18 mouse cellular contexts compared by ENCODE assay signal in genomic region chr15:77919441-77919840, GRCm38 (mm10). TPM values are rescaled to one million over a fixed set of nuclear protein-coding genes. Genes with fewer than 3 reads are reported as not detected.
DNase-seq lines count a peak whose midpoint lies in the region; ATAC-seq and TF ChIP-seq lines count a peak whose summit lies in the region.
"Had no signal": no experiment of that assay in that cellular context is flagged by ENCODE, and none has a peak within 500 bp of the region (broad histone marks: within the 10 kb centered on the region; RNA-seq: fewer than 3 reads in every experiment).

No protein-coding gene starts in this region.

- H3K36me3 ChIP-seq in hindbrain, embryonic 13.5 days: peaks cover 85% of the 10 kb centered on the region
- peaks cover 16% of the 10 kb centered on the region for H3K36me3 ChIP-seq in hindbrain, embryonic 11.5 days (ENCODE audit: control insufficient read depth, insufficient read depth, low read length)
- H3K36me3 ChIP-seq in lung, embryonic 15.5 days: peaks cover 52% of the 10 kb centered on the region
- peaks cover 25% of the 10 kb centered on the region; the same call in 1 of the 2 replicates for H3K36me3 ChIP-seq in intestine, embryonic 16.5 days (ENCODE audit: control insufficient read depth, insufficient read depth, low read length)
- peaks cover 22% of the 10 kb centered on the region for H3K36me3 ChIP-seq in stomach, postnatal 0 days (ENCODE audit: control insufficient read depth, insufficient read depth, low read length)

- 92% methylated on average over 12 of the region's 12 CpGs for WGBS in hindbrain, embryonic 13.5 days
- 94% methylated on average over 12 of the region's 12 CpGs for WGBS in hindbrain, embryonic 11.5 days
- WGBS in lung, embryonic 15.5 days: 75% methylated on average over 12 of the region's 12 CpGs
- WGBS in intestine, embryonic 16.5 days: 61% methylated on average over 12 of the region's 12 CpGs
- WGBS in stomach, postnatal 0 days: 61% methylated on average over 12 of the region's 12 CpGs

- H3K9me3 ChIP-seq in hindbrain, embryonic 13.5 days: no peaks in the 10 kb centered on the region
- H3K9me3 ChIP-seq in hindbrain, embryonic 11.5 days (ENCODE audit: control insufficient read depth, low read length): no peaks in the 10 kb centered on the region
- no peaks in the 10 kb centered on the region for H3K9me3 ChIP-seq in lung, embryonic 15.5 days
- H3K9me3 ChIP-seq in intestine, embryonic 16.5 days (ENCODE audit: control insufficient read depth, low read length): no peaks in the 10 kb centered on the region
- no peaks in the 10 kb centered on the region for H3K9me3 ChIP-seq in stomach, postnatal 0 days (ENCODE audit: control insufficient read depth, low read length)
- H3K9me3 ChIP-seq: heart, embryonic 12.5 days; liver, embryonic 12.5 days; neural tube, embryonic 15.5 days had no signal

- DNase-seq in hindbrain, embryonic 11.5 days (ENCODE audit: low spot score): no peak
- DNase-seq in lung, postnatal 25 days (ENCODE audit: low spot score): no peak
- DNase-seq in stomach, postnatal 0 days (ENCODE audit: low spot score): peak; percentile 48
- no peak for DNase-seq in B cell, adult 2 months
- DNase-seq: cerebellum, adult 11 months; cerebellum, postnatal 25 days; gastrocnemius, postnatal 25 days; heart, postnatal 36 days; lung, embryonic 14.5 days; right cerebral cortex, postnatal 25 days; thymus, adult 2 months had no signal

- no peak for ATAC-seq in hindbrain, embryonic 13.5 days (ENCODE audit: low FRiP score)
- no peak for ATAC-seq in hindbrain, embryonic 11.5 days (ENCODE audit: low FRiP score)
- ATAC-seq in lung, embryonic 15.5 days (ENCODE audit: borderline replicate concordance, extremely low read depth, low FRiP score, low TSS enrichment): no peak
- ATAC-seq in intestine, embryonic 16.5 days: peak; percentile 62
- ATAC-seq in stomach, postnatal 0 days (ENCODE audit: low FRiP score, low TSS enrichment): peak; percentile 46; the same call in 1 of the 2 replicates
- ATAC-seq: hindbrain, postnatal 0 days; liver, embryonic 12.5 days had no signal

- H3K4me2 ChIP-seq in hindbrain, embryonic 13.5 days: no peak overlapping the region
- H3K4me2 ChIP-seq in hindbrain, embryonic 11.5 days (replicated peaks; ENCODE audit: low read depth, low read length): no peak overlapping the region
- H3K4me2 ChIP-seq in lung, embryonic 15.5 days: no peak overlapping the region
- H3K4me2 ChIP-seq in intestine, embryonic 16.5 days (ENCODE audit: low read depth, low read length): no peak overlapping the region
- H3K4me2 ChIP-seq in stomach, postnatal 0 days (replicated peaks; ENCODE audit: low read depth): no peak overlapping the region
- H3K4me2 ChIP-seq: heart, embryonic 12.5 days; liver, embryonic 12.5 days; lung, embryonic 14.5 days; neural tube, embryonic 15.5 days had no signal

- peak overlapping the region; percentile 14; the same call in 1 of the 2 replicates for H3K9ac ChIP-seq in hindbrain, embryonic 13.5 days
- H3K9ac ChIP-seq in hindbrain, embryonic 11.5 days (ENCODE audit: low read depth, low read length): no peak overlapping the region
- H3K9ac ChIP-seq in lung, embryonic 15.5 days: no peak overlapping the region
- peak overlapping the region; percentile 40; the same call in 1 of the 2 replicates for H3K9ac ChIP-seq in intestine, embryonic 16.5 days (ENCODE audit: low read depth, low read length)
- H3K9ac ChIP-seq in stomach, postnatal 0 days (ENCODE audit: low read length): no peak overlapping the region
- H3K9ac ChIP-seq: heart, embryonic 12.5 days; liver, embryonic 12.5 days; lung, embryonic 14.5 days; neural tube, embryonic 15.5 days had no signal

- no peak overlapping the region for H3K4me3 ChIP-seq in hindbrain, embryonic 13.5 days
- H3K4me3 ChIP-seq in hindbrain, embryonic 11.5 days (ENCODE audit: low read depth, low read length): no peak overlapping the region
- no peak overlapping the region for H3K4me3 ChIP-seq in lung, embryonic 15.5 days
- no peak overlapping the region for H3K4me3 ChIP-seq in intestine, embryonic 16.5 days (ENCODE audit: low read length)
- no peak overlapping the region for H3K4me3 ChIP-seq in stomach, postnatal 0 days (ENCODE audit: low read depth, low read length)
- H3K4me3 ChIP-seq: heart, embryonic 12.5 days; liver, embryonic 12.5 days; neural tube, embryonic 15.5 days had no signal

- H3K27me3 ChIP-seq in hindbrain, embryonic 13.5 days: no peaks in the 10 kb centered on the region
- no peaks in the 10 kb centered on the region for H3K27me3 ChIP-seq in hindbrain, embryonic 11.5 days (ENCODE audit: control insufficient read depth, insufficient read depth, low read length)
- no peaks in the 10 kb centered on the region for H3K27me3 ChIP-seq in lung, embryonic 15.5 days
- no peaks in the 10 kb centered on the region for H3K27me3 ChIP-seq in intestine, embryonic 16.5 days (replicated peaks; ENCODE audit: control insufficient read depth, insufficient read depth, low read length)
- no peaks in the 10 kb centered on the region for H3K27me3 ChIP-seq in stomach, postnatal 0 days (ENCODE audit: control insufficient read depth, insufficient read depth, low read length)
- H3K27me3 ChIP-seq: heart, embryonic 12.5 days; liver, embryonic 12.5 days; neural tube, embryonic 15.5 days had no signal

- no peak for TF ChIP-seq EP300 in stomach, postnatal 0 days (optimal IDR thresholded peaks at IDR 0.05)

- no peak for TF ChIP-seq CTCF in stomach, postnatal 0 days (IDR thresholded peaks at IDR 0.05; ENCODE audit: low read depth)

- no peaks in the 10 kb centered on the region for H3K4me1 ChIP-seq in hindbrain, embryonic 13.5 days (replicated peaks)
- H3K4me1 ChIP-seq in hindbrain, embryonic 11.5 days (replicated peaks; ENCODE audit: control insufficient read depth, insufficient read depth, low read length): no peaks in the 10 kb centered on the region
- no peaks in the 10 kb centered on the region for H3K4me1 ChIP-seq in lung, embryonic 15.5 days
- peaks cover 9% of the 10 kb centered on the region for H3K4me1 ChIP-seq in intestine, embryonic 16.5 days (ENCODE audit: control insufficient read depth, insufficient read depth, low read length)
- no peaks in the 10 kb centered on the region for H3K4me1 ChIP-seq in stomach, postnatal 0 days (replicated peaks; ENCODE audit: control insufficient read depth, insufficient read depth)
- H3K4me1 ChIP-seq: heart, embryonic 12.5 days; neural tube, embryonic 15.5 days had no signal

- no peak overlapping the region for H3K27ac ChIP-seq in hindbrain, embryonic 13.5 days
- no peak overlapping the region for H3K27ac ChIP-seq in hindbrain, embryonic 11.5 days (ENCODE audit: low read depth, low read length)
- H3K27ac ChIP-seq in lung, embryonic 15.5 days: peak overlapping the region; percentile 46; the same call in 1 of the 2 replicates
- peak overlapping the region; percentile 68 for H3K27ac ChIP-seq in intestine, embryonic 16.5 days (ENCODE audit: low read length)
- H3K27ac ChIP-seq in stomach, postnatal 0 days (replicated peaks): peak overlapping the region; percentile 67
- H3K27ac ChIP-seq: hindbrain, postnatal 0 days; liver, embryonic 12.5 days; neural tube, embryonic 15.5 days had no signal

RNA-seq across cellular contexts. Expression of gene Txn2, which starts 9.4 kb away (rescaled TPM):
- 214 and 218 TPM in 2 replicates for polyA plus RNA-seq in hindbrain, embryonic 13.5 days (2015; fragmentation: Nextera tagmentation; extraction: Ambion mirVana)
- 251 and 253 TPM in 2 replicates for polyA plus RNA-seq in hindbrain, embryonic 11.5 days (2014; fragmentation: Nextera tagmentation; extraction: Ambion mirVana)
- polyA plus RNA-seq in lung, embryonic 15.5 days (2015; fragmentation: Nextera tagmentation; extraction: Ambion mirVana): 207 and 211 TPM in 2 replicates
- 357 and 388 TPM in 2 replicates for polyA plus RNA-seq in intestine, embryonic 16.5 days (2015; fragmentation: Nextera tagmentation; extraction: Ambion mirVana)
- polyA plus RNA-seq in stomach, postnatal 0 days (2015; fragmentation: Nextera tagmentation; extraction: Ambion mirVana): 172 and 176 TPM in 2 replicates

RNA-seq across cellular contexts. Expression of gene Foxred2, which starts 37.1 kb away (rescaled TPM):
- polyA plus RNA-seq in hindbrain, embryonic 13.5 days (2015; fragmentation: Nextera tagmentation; extraction: Ambion mirVana): 6.2 and 7.4 TPM in 2 replicates
- 4.4 and 4.6 TPM in 2 replicates for polyA plus RNA-seq in hindbrain, embryonic 11.5 days (2014; fragmentation: Nextera tagmentation; extraction: Ambion mirVana)
- polyA plus RNA-seq in lung, embryonic 15.5 days (2015; fragmentation: Nextera tagmentation; extraction: Ambion mirVana): 3.8 TPM in 2 replicates
- 1.8 and 2.0 TPM in 2 replicates for polyA plus RNA-seq in intestine, embryonic 16.5 days (2015; fragmentation: Nextera tagmentation; extraction: Ambion mirVana)
- polyA plus RNA-seq in stomach, postnatal 0 days (2015; fragmentation: Nextera tagmentation; extraction: Ambion mirVana): 0.62 and 0.87 TPM in 2 replicates

RNA-seq across cellular contexts. Expression of gene Eif3d, which starts 51.2 kb away (rescaled TPM):
- 184 and 191 TPM in 2 replicates for polyA plus RNA-seq in hindbrain, embryonic 13.5 days (2015; fragmentation: Nextera tagmentation; extraction: Ambion mirVana)
- 246 and 250 TPM in 2 replicates for polyA plus RNA-seq in hindbrain, embryonic 11.5 days (2014; fragmentation: Nextera tagmentation; extraction: Ambion mirVana)
- polyA plus RNA-seq in lung, embryonic 15.5 days (2015; fragmentation: Nextera tagmentation; extraction: Ambion mirVana): 178 and 187 TPM in 2 replicates
- polyA plus RNA-seq in intestine, embryonic 16.5 days (2015; fragmentation: Nextera tagmentation; extraction: Ambion mirVana): 166 and 186 TPM in 2 replicates
- 106 and 110 TPM in 2 replicates for polyA plus RNA-seq in stomach, postnatal 0 days (2015; fragmentation: Nextera tagmentation; extraction: Ambion mirVana)

Comparison
In these comparisons a context has a peak if more than half of its experiments do, and no peak if none do; other contexts are left out.
1. H3K9ac ChIP-seq: peak in hindbrain, embryonic 13.5 days (single experiment) and intestine, embryonic 16.5 days (single experiment); none in hindbrain, embryonic 11.5 days (single experiment), lung, embryonic 15.5 days (single experiment) and stomach, postnatal 0 days (single experiment).
2. ATAC-seq: peak in intestine, embryonic 16.5 days (single experiment) and stomach, postnatal 0 days (single experiment); none in hindbrain, embryonic 13.5 days (single experiment), hindbrain, embryonic 11.5 days (single experiment) and lung, embryonic 15.5 days (single experiment).
3. H3K27ac ChIP-seq: peak in lung, embryonic 15.5 days (single experiment), intestine, embryonic 16.5 days (single experiment) and stomach, postnatal 0 days (single experiment); none in hindbrain, embryonic 13.5 days (single experiment) and hindbrain, embryonic 11.5 days (single experiment).